Mouse (Mus musculus) heart, embryonic 10.5 days (tissue): ENCODE results near the gene Bspry. TPM values are rescaled to one million over a fixed set of nuclear protein-coding genes. Genes with fewer than 3 reads are reported as not detected.

Experiments
- DNase-seq: peaks from one replicate; pipeline ENCODE4 v3.0.0-alpha.2; 2017; ENCODE audit warnings: low spot score
- H3K27ac ChIP-seq: fragments of 300-500 bp; sonication (generic); 2 replicates; pipeline ENCODE4 v1.5.1; 2016; ENCODE audit warnings: mild to moderate bottlenecking
- H3K27me3 ChIP-seq: fragments of 300-500 bp; sonication (generic); 2 replicates; pipeline ENCODE4 v1.6.1; 2016; ENCODE audit warnings: mild to moderate bottlenecking; ENCODE audit not compliant: poor library complexity, insufficient read depth, severe bottlenecking
- H3K36me3 ChIP-seq: fragments of 300-500 bp; sonication (generic); 2 replicates; pipeline ENCODE4 v1.6.1; 2016; ENCODE audit warnings: mild to moderate bottlenecking, moderate library complexity
- H3K4me1 ChIP-seq: fragments of 300-500 bp; sonication (generic); 2 replicates; pipeline ENCODE4 v1.6.1; 2016; ENCODE audit warnings: mild to moderate bottlenecking
- H3K4me3 ChIP-seq: fragments of 300-500 bp; sonication (generic); 2 replicates; pipeline ENCODE4 v1.5.1; 2016; ENCODE audit warnings: mild to moderate bottlenecking, moderate library complexity
- H3K9me3 ChIP-seq: fragments of 300-500 bp; sonication (generic); 2 replicates; pipeline ENCODE4 v1.6.1; 2016; ENCODE audit warnings: mild to moderate bottlenecking, moderate library complexity
- WGBS: fragments of 180-500 bp; shearing (Covaris S2); methylation state at CpG from one replicate; pipeline ENCODE4 v1.1.7; 2016; 5-methylcytosine and 5-hydroxymethylcytosine counted together
- polyA plus RNA-seq: library from polyadenylated mRNA; unstranded; fragments of >200 nt; fragmentation: Nextera tagmentation; extraction: Ambion mirVana; gene quantifications from 2 replicates; pipeline ENCODE4 v1.2.1, GENCODE M21; 2016

Gene Bspry
- polyA plus RNA-seq, 1 experiment from 2014 or later, result 2.0 TPM

DNA sequence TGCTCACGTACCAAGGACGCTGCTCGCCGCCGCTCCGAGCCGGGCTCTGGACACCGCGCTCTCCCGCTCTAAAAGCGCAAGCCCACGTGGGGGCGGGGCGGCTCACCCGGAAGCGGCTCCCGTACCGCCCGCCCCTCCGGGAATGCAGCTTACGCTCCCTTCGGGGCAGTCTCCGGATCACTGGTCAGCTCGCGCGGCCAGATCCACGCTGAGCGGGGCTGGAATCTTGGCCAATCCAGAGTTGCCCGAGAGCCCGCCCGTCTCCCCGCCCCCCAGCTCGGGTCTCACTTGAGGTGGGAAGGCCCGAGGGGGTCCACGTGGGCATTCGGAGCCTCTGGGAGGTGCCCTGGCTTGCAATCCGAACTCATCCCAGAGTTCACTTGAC lies 40.0 kb downstream of the Bspry start, which contains the start of gene Alad:
Gene Alad, minus strand, starts transcription at position 70 of the 385 bp plus-strand sequence.
- Histone ChIP-seq H3K4me3 (peak within 1 kb of the TSS; percentile 71), H3K9me3 (no peaks in the 10 kb centered on the region), H3K27ac (peak within 1 kb of the TSS; percentile 92), H3K36me3 (peaks cover 21% of the 10 kb centered on the region), H3K27me3 (no peaks in the 10 kb centered on the region), H3K4me1 (peaks cover 48% of the 10 kb centered on the region)
- WGBS, result under 1% methylated on average over 37 of the region's 37 CpGs
- peak; percentile 96 for DNase-seq

DNA sequence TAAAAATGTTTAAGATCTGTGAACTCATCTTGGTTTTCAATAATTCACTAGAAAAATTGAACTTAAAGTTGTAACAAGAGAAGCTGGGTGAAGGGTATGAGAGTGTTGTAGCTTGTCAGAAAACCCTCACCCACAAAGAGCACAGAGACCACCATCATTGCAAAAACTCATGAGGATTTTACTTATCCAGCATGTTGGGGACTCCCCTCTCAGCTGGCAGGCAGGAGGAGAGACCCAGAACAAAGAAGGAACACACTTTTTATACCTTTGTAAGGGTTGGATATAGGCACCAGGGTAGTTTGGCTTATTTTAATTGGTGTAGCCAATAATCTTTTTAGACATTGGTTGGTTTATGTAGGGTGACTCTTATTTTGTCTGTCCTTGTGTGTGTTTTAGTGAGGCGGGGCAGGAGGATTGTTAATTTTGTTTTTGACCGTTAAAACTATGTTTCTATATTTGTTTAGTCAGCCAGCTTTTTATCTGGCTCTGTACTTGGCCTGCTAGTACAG lies 41.1 kb downstream of the Bspry start:
- Histone ChIP-seq H3K27me3 (no peaks in the 10 kb centered on the region), H3K4me3 (peak overlapping the region; percentile 71; the same call in 1 of the 2 replicates), H3K36me3 (peaks cover 18% of the 10 kb centered on the region), H3K27ac (no peak overlapping the region; the same call in 1 of the 2 replicates), H3K9me3 (no peaks in the 10 kb centered on the region), H3K4me1 (peaks cover 38% of the 10 kb centered on the region)
- 83% methylated on average over 2 of the region's 2 CpGs for WGBS
- no peak for DNase-seq

DNA sequence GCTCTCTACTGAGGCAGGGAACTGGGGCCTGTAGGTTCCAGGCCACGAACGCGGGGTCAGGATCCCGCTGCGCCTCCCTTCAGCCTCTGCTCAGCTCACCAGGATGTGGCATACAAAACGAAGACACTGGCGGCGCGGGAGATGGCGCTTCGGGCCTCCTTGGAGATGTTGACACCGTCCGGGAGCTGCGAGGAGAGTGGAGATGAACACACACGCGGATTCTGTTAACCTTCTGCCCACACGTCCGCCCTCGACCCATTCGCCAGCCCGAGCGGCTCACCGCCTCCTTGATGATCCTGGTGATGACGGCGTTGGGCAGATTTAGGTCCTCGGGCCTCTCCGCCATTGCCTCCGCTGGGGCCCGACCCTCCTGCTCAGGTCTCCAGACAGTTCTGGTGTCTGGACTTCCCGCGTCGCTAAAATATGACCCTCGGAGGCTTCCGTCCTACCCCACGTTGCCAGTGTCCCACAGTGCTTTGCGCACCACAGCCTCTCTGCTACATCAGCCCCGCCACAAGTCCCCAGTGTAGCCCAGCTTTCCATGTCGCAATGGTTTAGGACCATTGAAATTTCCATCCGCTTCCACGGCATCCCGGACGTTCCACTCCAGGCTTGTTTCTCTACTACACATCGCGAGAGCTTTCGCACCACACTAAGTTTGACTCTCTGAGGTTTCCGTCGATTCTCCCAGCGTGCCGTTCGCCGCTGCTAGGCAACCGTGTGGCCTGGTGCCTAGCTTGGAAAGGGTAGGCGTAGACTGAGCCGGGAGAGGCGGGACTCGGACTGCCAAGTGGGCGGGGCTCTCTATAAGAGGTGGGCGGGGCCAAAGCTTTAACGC lies 45.0 kb downstream of the Bspry start, which contains the start of the genes Pole3 and 4933430I17Rik:
Gene Pole3, minus strand, starts transcription at position 418 of the 838 bp plus-strand sequence.
Gene 4933430I17Rik, plus strand, starts transcription at position 719 of the 838 bp plus-strand sequence.
- Histone ChIP-seq H3K27me3 (no peaks in the 10 kb centered on the region), H3K4me1 (peaks cover 14% of the 10 kb centered on the region), H3K4me3 (peak within 1 kb of the TSS; percentile 94), H3K36me3 (peaks cover 18% of the 10 kb centered on the region), H3K9me3 (no peaks in the 10 kb centered on the region), H3K27ac (peak within 1 kb of the TSS; percentile 96)
- WGBS, result under 1% methylated on average over 59 of the region's 59 CpGs
- peak; percentile 99 for DNase-seq

DNA sequence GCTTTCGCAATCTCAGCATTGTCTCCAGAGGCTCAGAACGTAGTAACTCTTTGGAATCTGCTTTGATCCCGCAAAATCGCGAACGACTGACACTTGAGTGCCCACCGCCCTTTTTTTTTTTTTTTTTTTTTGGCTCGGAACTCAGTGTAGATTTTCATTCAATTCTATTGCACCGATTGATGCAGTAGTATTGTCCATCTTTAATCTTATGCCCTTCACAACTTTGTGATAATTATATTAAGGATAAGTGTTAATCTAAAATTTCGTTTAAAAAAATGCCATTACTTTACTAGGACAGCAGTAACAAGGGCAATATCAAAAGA lies 45.6 kb downstream of the Bspry start:
- no peaks in the 10 kb centered on the region for H3K27me3 ChIP-seq
- peak overlapping the region; percentile 94 for H3K4me3 ChIP-seq
- no peak for DNase-seq
- under 1% methylated on average over 10 of the region's 10 CpGs for WGBS
- H3K36me3 ChIP-seq, result peaks cover 18% of the 10 kb centered on the region
- H3K4me1 ChIP-seq, result peaks cover 13% of the 10 kb centered on the region
- H3K9me3 ChIP-seq, result no peaks in the 10 kb centered on the region
- peak overlapping the region; percentile 96 for H3K27ac ChIP-seq

DNA sequence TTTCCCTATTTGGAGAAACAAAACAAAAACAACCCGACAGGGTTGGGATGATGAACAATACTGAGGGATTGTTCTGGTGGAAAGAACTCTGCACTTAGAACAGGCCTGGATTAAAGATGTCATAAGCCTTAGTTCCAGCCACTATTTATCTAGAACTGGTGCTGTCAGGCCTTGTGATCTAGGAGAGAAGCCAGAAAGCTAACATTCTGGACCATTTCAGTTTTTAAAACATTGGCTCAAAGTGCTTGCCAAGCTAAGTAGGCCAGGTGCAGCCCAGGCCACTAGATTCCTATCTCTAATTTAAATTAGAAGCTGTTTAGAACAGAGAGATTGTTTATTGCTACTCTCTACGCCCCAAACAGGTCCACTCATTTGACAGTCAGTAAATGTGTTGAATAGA lies 46.4 kb downstream of the Bspry start:
- no peak overlapping the region for H3K4me3 ChIP-seq
- H3K27me3 ChIP-seq, result no peaks in the 10 kb centered on the region
- peaks cover 19% of the 10 kb centered on the region for H3K4me1 ChIP-seq
- WGBS, result 60% methylated on average over 2 of the region's 2 CpGs
- H3K9me3 ChIP-seq, result no peaks in the 10 kb centered on the region
- peaks cover 18% of the 10 kb centered on the region for H3K36me3 ChIP-seq
- H3K27ac ChIP-seq, result no peak overlapping the region
- DNase-seq, result no peak

DNA sequence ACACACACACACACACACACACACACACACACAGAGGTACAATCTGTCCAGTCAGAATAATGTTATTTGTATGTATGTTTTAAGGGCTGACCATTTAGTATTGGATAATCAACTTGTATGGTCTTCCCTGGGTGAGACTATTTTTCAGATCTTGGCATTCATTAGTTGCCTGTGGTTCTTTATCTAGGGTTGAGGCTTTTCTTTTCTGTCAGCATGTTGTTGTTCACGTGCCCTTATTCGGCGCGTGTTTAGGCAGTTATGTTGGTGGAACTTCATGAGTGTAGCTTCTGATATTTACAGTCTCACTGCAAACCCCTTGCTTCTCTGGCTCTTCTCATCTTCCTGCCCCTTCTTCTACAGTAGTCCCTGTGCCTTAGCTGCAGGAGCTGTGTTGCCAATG lies 47.8 kb downstream of the Bspry start:
- no peak for DNase-seq
- no peak overlapping the region for H3K4me3 ChIP-seq
- H3K4me1 ChIP-seq, result peaks cover 20% of the 10 kb centered on the region
- no peak overlapping the region for H3K27ac ChIP-seq
- H3K27me3 ChIP-seq, result no peaks in the 10 kb centered on the region
- H3K36me3 ChIP-seq, result peaks cover 13% of the 10 kb centered on the region
- H3K9me3 ChIP-seq, result no peaks in the 10 kb centered on the region
- 84% methylated on average over 4 of the region's 4 CpGs for WGBS

DNA sequence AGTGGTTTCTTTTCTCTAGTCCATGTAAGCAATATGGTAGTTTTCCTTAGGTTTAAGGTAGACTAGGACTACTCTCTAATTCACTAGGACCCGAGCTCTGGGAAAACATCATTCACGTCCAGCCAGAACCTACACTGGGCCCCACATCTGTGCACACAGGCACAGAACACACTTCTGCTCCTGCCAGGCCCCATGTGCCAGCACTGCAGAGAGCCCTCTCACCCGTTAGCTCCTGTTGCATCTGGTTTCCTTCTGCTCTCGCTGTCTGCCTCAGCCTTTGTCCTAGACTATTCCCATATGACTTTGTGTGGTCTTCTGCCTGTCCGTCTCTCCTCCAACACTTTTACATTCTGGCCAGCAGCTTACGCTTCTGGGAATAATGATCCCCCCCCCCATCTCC lies 53.9 kb downstream of the Bspry start:
- no peak for DNase-seq
- 68% methylated on average over 6 of the region's 6 CpGs for WGBS
- H3K4me1 ChIP-seq, result peaks cover 8% of the 10 kb centered on the region
- H3K27me3 ChIP-seq, result no peaks in the 10 kb centered on the region
- no peak overlapping the region for H3K4me3 ChIP-seq
- H3K9me3 ChIP-seq, result no peaks in the 10 kb centered on the region
- no peaks in the 10 kb centered on the region for H3K36me3 ChIP-seq
- H3K27ac ChIP-seq, result no peak overlapping the region

DNA sequence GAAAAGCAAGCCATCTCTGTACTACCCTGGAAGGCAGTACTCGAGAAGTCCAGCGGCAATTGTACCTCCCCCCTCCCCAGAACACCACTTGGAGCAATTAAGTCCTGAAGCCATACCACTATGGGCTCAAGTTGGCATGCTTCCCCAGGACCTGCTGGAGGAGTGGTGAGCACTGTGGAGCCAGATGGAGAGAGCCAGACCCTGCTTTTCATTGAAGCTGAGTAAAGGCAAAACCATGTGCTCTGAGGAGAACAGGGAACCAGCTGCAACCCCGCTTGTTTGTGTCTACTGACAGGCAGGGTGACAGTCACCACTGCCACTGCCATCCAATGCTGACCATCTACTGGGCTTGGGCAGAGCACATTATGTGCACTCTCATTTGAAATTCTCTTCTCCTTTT lies 61.9 kb downstream of the Bspry start:
- Histone ChIP-seq H3K4me3 (no peak overlapping the region), H3K36me3 (no peaks in the 10 kb centered on the region), H3K4me1 (no peaks in the 10 kb centered on the region), H3K27me3 (peaks cover 5% of the 10 kb centered on the region; the same call in 1 of the 2 replicates), H3K9me3 (no peaks in the 10 kb centered on the region), H3K27ac (no peak overlapping the region)
- no peak for DNase-seq
- WGBS, result 70% methylated on average over 3 of the region's 3 CpGs

DNA sequence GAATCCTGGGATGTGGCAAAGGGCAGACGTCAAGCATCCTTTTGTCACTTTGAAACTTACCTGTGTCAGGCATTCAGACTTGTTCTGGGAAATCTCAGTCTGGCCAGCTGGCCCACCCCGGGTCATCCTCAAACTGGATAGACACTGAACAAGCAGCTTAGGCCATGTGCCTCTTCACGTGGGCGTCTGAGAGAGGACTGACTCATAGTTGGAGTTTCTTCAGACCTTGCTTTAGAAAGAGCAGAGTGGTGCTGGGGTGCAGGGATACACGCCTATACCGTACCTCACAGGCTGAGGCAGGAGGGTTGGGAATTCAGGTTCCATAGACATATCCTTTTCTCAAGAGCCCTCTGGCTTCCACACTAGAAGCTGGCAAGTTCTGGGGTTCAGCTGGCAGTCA lies 63.9 kb downstream of the Bspry start:
- no peaks in the 10 kb centered on the region for H3K4me1 ChIP-seq
- no peak for DNase-seq

DNA sequence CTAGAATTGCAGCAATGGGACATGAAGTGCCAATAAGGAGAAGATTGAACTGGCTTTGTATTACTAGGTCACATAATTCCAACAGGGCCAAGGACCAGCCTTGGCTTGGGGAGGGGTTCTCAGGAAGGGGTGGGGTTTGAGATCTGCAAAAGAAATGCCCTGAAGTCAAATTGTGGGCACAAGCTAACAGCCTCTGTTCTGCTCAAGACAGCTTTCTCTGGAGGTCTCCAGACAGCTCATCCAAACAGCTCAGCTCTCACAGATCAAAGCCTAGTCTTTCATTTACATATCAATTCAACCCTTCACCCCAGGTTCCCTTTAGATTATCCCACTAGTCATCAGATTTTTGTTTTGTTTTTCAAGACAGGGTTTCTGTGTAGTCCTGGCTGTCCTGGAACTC lies 64.9 kb downstream of the Bspry start:
- no peaks in the 10 kb centered on the region for H3K9me3 ChIP-seq
- no peak overlapping the region for H3K4me3 ChIP-seq
- H3K27me3 ChIP-seq, result peaks cover 5% of the 10 kb centered on the region; the same call in 1 of the 2 replicates
- no peaks in the 10 kb centered on the region for H3K36me3 ChIP-seq
- no peak for DNase-seq
- no peak overlapping the region for H3K27ac ChIP-seq
- H3K4me1 ChIP-seq, result no peaks in the 10 kb centered on the region

More for the DNA sequence above, 63.9 kb downstream of the Bspry start:
- Histone ChIP-seq H3K4me3 (no peak overlapping the region), H3K36me3 (no peaks in the 10 kb centered on the region), H3K27me3 (peaks cover 5% of the 10 kb centered on the region; the same call in 1 of the 2 replicates), H3K9me3 (no peaks in the 10 kb centered on the region), H3K27ac (no peak overlapping the region)
- WGBS, result 79% methylated on average over 6 of the region's 6 CpGs

Other genes starting within 250 kb of the Bspry start
- gene Zfp37, start 249.0 kb upstream of the Bspry start, polyA plus RNA-seq, result 9.1 and 9.8 TPM in 2 replicates
- gene Slc31a2, start 217.5 kb upstream of the Bspry start, polyA plus RNA-seq, result 12.8 and 14.5 TPM in 2 replicates
- gene Fkbp15, start 119.5 kb upstream of the Bspry start, polyA plus RNA-seq, result 17.2 and 19.5 TPM in 2 replicates
- 46.9 and 53.6 TPM in 2 replicates for gene Slc31a1, start 119.3 kb upstream of the Bspry start, polyA plus RNA-seq
- 101 and 125 TPM in 2 replicates for gene Cdc26, start 71.4 kb upstream of the Bspry start, polyA plus RNA-seq
- 19.2 and 23.2 TPM in 2 replicates for gene Prpf4, start 71.3 kb upstream of the Bspry start, polyA plus RNA-seq
- gene Rnf183, start 44.8 kb upstream of the Bspry start, polyA plus RNA-seq, result not detected in 2 replicates
- 4.3 and 7.1 TPM in 2 replicates for gene Wdr31, start 9.2 kb upstream of the Bspry start, polyA plus RNA-seq
- gene Hdhd3, start 23.4 kb downstream of the Bspry start, polyA plus RNA-seq, result 7.0 and 10.1 TPM in 2 replicates
- 144 and 157 TPM in 2 replicates for gene Alad, start 39.9 kb downstream of the Bspry start, polyA plus RNA-seq
- 72.1 and 87.4 TPM in 2 replicates for gene Pole3, start 45.0 kb downstream of the Bspry start, polyA plus RNA-seq
- gene 4933430I17Rik, start 45.3 kb downstream of the Bspry start, polyA plus RNA-seq, result 0.36 and 0.49 TPM in 2 replicates
- gene Rgs3, start 79.8 kb downstream of the Bspry start, polyA plus RNA-seq, result 61.4 and 65.4 TPM in 2 replicates